Mouse (Mus musculus) C2C12 (cell line): Measurements from ENCODE around the gene Nek11.

ENCODE experiments used
- CTCF ChIP-seq: IDR thresholded peaks from one replicate; pipeline ENCODE4 v1.5.1; 2011; ENCODE audit not compliant: control insufficient read depth, insufficient read depth, insufficient read length
- MAX ChIP-seq: IDR thresholded peaks from one replicate; pipeline ENCODE4 v1.6.1; 2011; ENCODE audit warnings: mild to moderate bottlenecking, control low read depth
- USF1 ChIP-seq: IDR thresholded peaks from one replicate; pipeline ENCODE4 v1.6.1; 2011; ENCODE audit warnings: low read depth, mild to moderate bottlenecking, control low read depth, moderate library complexity

GRCm38 (mm10) chr9:105313250-105313649 is 82.1 kb downstream of the Nek11 start:
- TF ChIP-seq CTCF (no peak), MAX (no peak), USF1 (no peak)
